Mouse (Mus musculus): ENCODE data around the gene Gm3543.
"Not testable (repeated sequence)": the region's sequence is repeated elsewhere in the genome, so short reads cannot be mapped to it uniquely, and the experiment has no call there.

The Gm3543 gene

GRCm38 (mm10) chr14:41983225-41983624, at the start of gene Gm3543:
Gene Gm3543, minus strand, starts transcription at chr14:41983325.
- in situ Hi-C loops (cut with MboI; ENCODE audit: low pct_unique_long_range_greater_than_20kb in 1 of 2, low sequenced_read_pairs in 2 of 2, unreplicated experiment in 1 of 2), result not testable (repeated sequence)

GRCm38 (mm10) chr14:41968596-41968995, 14.5 kb downstream of the Gm3543 start:
- in situ Hi-C loops (cut with MboI; ENCODE audit: low pct_unique_long_range_greater_than_20kb in 1 of 2, low sequenced_read_pairs in 2 of 2, unreplicated experiment in 1 of 2), result not testable (repeated sequence)

GRCm38 (mm10) chr14:41967827-41968226, 15.3 kb downstream of the Gm3543 start, which contains the start of gene Gm6401:
Gene Gm6401, minus strand, starts transcription at chr14:41967927.
- in situ Hi-C loops (cut with MboI; ENCODE audit: low pct_unique_long_range_greater_than_20kb in 1 of 2, low sequenced_read_pairs in 2 of 2, unreplicated experiment in 1 of 2), result not testable (repeated sequence)

- in situ Hi-C loops (cut with MboI; ENCODE audit: low pct_unique_long_range_greater_than_20kb in 1 of 2, low sequenced_read_pairs in 2 of 2, unreplicated experiment in 1 of 2), result not testable (repeated sequence)
Observed at GRCm38 (mm10) chr14:41964095-41964494, 19.0 kb downstream of the Gm3543 start.

GRCm38 (mm10) chr14:41943695-41944094, 39.4 kb downstream of the Gm3543 start, which contains the start of gene 1700024B05Rik:
Gene 1700024B05Rik, plus strand, starts transcription at chr14:41943995.
- in situ Hi-C loops (cut with MboI; ENCODE audit: low pct_unique_long_range_greater_than_20kb in 1 of 2, low sequenced_read_pairs in 2 of 2, unreplicated experiment in 1 of 2), result not testable (repeated sequence)
